Mouse (Mus musculus) small intestine, adult 2 months (tissue): Measurements from ENCODE around the gene Sgsm1. TPM values are rescaled to one million over a fixed set of nuclear protein-coding genes. Genes with fewer than 3 reads are reported as not detected.

Source experiments
- H3K27ac ChIP-seq: fragments of 200-500 bp; 2 replicates; pipeline ENCODE4 v1.5.1; 2012; ENCODE audit warnings: low read depth, low read length, control low read depth, inconsistent platforms; ENCODE audit not compliant: insufficient read depth
- H3K27me3 ChIP-seq: fragments of 200-500 bp; 2 replicates; pipeline ENCODE4 v1.6.1; 2012; ENCODE audit warnings: mild to moderate bottlenecking, moderate library complexity, low read length, inconsistent platforms; ENCODE audit not compliant: control insufficient read depth, insufficient read depth
- H3K36me3 ChIP-seq: fragments of 200-500 bp; 2 replicates; pipeline ENCODE4 v1.6.1; 2012; ENCODE audit warnings: mild to moderate bottlenecking, low read length, control low read depth, inconsistent platforms; ENCODE audit not compliant: control insufficient read depth, insufficient read depth
- H3K4me1 ChIP-seq: fragments of 200-500 bp; 2 replicates; pipeline ENCODE4 v1.6.1; 2012; ENCODE audit warnings: low read length, inconsistent platforms, mixed read lengths; ENCODE audit not compliant: control insufficient read depth, insufficient read depth, insufficient read length
- H3K4me3 ChIP-seq: fragments of 200-500 bp; 2 replicates; pipeline ENCODE4 v1.5.1; 2012; ENCODE audit warnings: low read depth, mild to moderate bottlenecking, control low read depth, inconsistent platforms, low read length, moderate library complexity
- CTCF ChIP-seq: fragments of 200-500 bp; IDR thresholded peaks from 2 replicates; pipeline ENCODE4 v1.5.1; 2012; ENCODE audit warnings: low read depth, mild to moderate bottlenecking, control low read depth, inconsistent platforms, low read length, moderate library complexity, mixed read lengths; ENCODE audit not compliant: insufficient replicate concordance, insufficient read length; ENCODE audit errors: extremely low read depth
- POLR2A ChIP-seq: fragments of 200-500 bp; IDR thresholded peaks from 2 replicates; pipeline ENCODE4 v1.6.1; 2012; ENCODE audit warnings: low read depth, mild to moderate bottlenecking, control low read depth, inconsistent platforms, low read length, moderate library complexity
- WGBS: fragments of 180-500 bp; shearing (Covaris S2); methylation state at CpG from one replicate; pipeline ENCODE4 v1.1.7; 2018; 5-methylcytosine and 5-hydroxymethylcytosine counted together
- polyA plus RNA-seq: library from polyadenylated mRNA; depleted of rRNA; stranded (reverse); fragments of >200 nt; gene quantifications from 2 replicates; pipeline ENCODE4 v1.2.3, GENCODE M21; 2012

Gene Sgsm1
- polyA plus RNA-seq, 1 experiment = 4.8 TPM

- no peak overlapping the region for H3K27ac ChIP-seq
- WGBS = 31% methylated on average over 22 of the region's 22 CpGs
Measured at GRCm38 (mm10) chr5:113300148-113300889, 10.3 kb downstream of the Sgsm1 start.

GRCm38 (mm10) chr5:113299433-113299832 lies 11.2 kb downstream of the Sgsm1 start:
- Histone ChIP-seq H3K36me3 (no peaks in the 10 kb centered on the region), H3K27ac (no peak overlapping the region), H3K4me3 (no peak overlapping the region), H3K4me1 (no peaks in the 10 kb centered on the region), H3K27me3 (no peaks in the 10 kb centered on the region; the same call in 1 of the 2 replicates)
- TF ChIP-seq POLR2A = no peak
- 48% methylated on average over 9 of the region's 9 CpGs for WGBS

More at GRCm38 (mm10) chr5:113300148-113300889, 10.3 kb downstream of the Sgsm1 start:
- TF ChIP-seq POLR2A (no peak), CTCF (no peak)
- H3K36me3 ChIP-seq = no peaks in the 10 kb centered on the region
- no peaks in the 10 kb centered on the region; the same call in 1 of the 2 replicates for H3K27me3 ChIP-seq
- H3K4me1 ChIP-seq = no peaks in the 10 kb centered on the region
- no peak overlapping the region for H3K4me3 ChIP-seq

GRCm38 (mm10) chr5:113298826-113299225 lies 11.8 kb downstream of the Sgsm1 start:
- TF ChIP-seq CTCF (no peak), POLR2A (no peak)
- H3K27me3 ChIP-seq = no peaks in the 10 kb centered on the region; the same call in 1 of the 2 replicates
- H3K27ac ChIP-seq = no peak overlapping the region
- H3K36me3 ChIP-seq = no peaks in the 10 kb centered on the region
- no peak overlapping the region for H3K4me3 ChIP-seq
- WGBS = 54% methylated on average over 6 of the region's 6 CpGs
- H3K4me1 ChIP-seq = no peaks in the 10 kb centered on the region

GRCm38 (mm10) chr5:113298040-113298439 lies 12.5 kb downstream of the Sgsm1 start:
- Histone ChIP-seq H3K27ac (no peak overlapping the region), H3K36me3 (no peaks in the 10 kb centered on the region), H3K4me1 (no peaks in the 10 kb centered on the region), H3K4me3 (no peak overlapping the region), H3K27me3 (no peaks in the 10 kb centered on the region; the same call in 1 of the 2 replicates)
- no peak for TF ChIP-seq POLR2A
- no peak for TF ChIP-seq CTCF
- 17% methylated on average over 12 of the region's 12 CpGs for WGBS

- no peak overlapping the region for H3K4me3 ChIP-seq
- peak; percentile 55; the same call in 1 of the 2 replicates for TF ChIP-seq CTCF
- no peak for TF ChIP-seq POLR2A
- H3K4me1 ChIP-seq = no peaks in the 10 kb centered on the region
- no peaks in the 10 kb centered on the region for H3K36me3 ChIP-seq
- WGBS = 8% methylated on average over 4 of the region's 4 CpGs
- 0 out of 2 replicates have a peak overlapping the region, but pooled peaks have one; percentile 1 for H3K27ac ChIP-seq
- no peaks in the 10 kb centered on the region; the same call in 1 of the 2 replicates for H3K27me3 ChIP-seq
Measured at GRCm38 (mm10) chr5:113295791-113296190, 14.8 kb downstream of the Sgsm1 start.

- H3K4me1 ChIP-seq = no peaks in the 10 kb centered on the region
- TF ChIP-seq POLR2A (no peak), CTCF (no peak)
- 91% methylated on average over 5 of the region's 5 CpGs for WGBS
- no peak overlapping the region for H3K27ac ChIP-seq
- no peaks in the 10 kb centered on the region for H3K36me3 ChIP-seq
- H3K4me3 ChIP-seq = no peak overlapping the region
- no peaks in the 10 kb centered on the region; the same call in 1 of the 2 replicates for H3K27me3 ChIP-seq
Measured at GRCm38 (mm10) chr5:113294575-113294974, 16.0 kb downstream of the Sgsm1 start.

GRCm38 (mm10) chr5:113293446-113293845 lies 17.1 kb downstream of the Sgsm1 start:
- 66% methylated on average over 4 of the region's 4 CpGs for WGBS
- no peaks in the 10 kb centered on the region for H3K36me3 ChIP-seq

More at GRCm38 (mm10) chr5:113293446-113293845, 17.1 kb downstream of the Sgsm1 start:
- Histone ChIP-seq H3K4me3 (no peak overlapping the region), H3K27me3 (no peaks in the 10 kb centered on the region; the same call in 1 of the 2 replicates), H3K27ac (no peak overlapping the region), H3K4me1 (no peaks in the 10 kb centered on the region)
- no peak for TF ChIP-seq CTCF
- TF ChIP-seq POLR2A = no peak
